Mouse (Mus musculus) left cerebral cortex, adult 2 months (tissue): Measurements from ENCODE around the gene Ntm. TPM values are rescaled to one million over a fixed set of nuclear protein-coding genes. Genes with fewer than 3 reads are reported as not detected.

Experiments
- DNase-seq, 2 experiments: peaks; one replicate each; pipeline ENCODE4 v3.0.0; 2021 to 2022; ENCODE audit warnings: low spot score in 2 of 2, mixed read lengths in 1 of 2; ENCODE audit errors: extremely low spot score in 1 of 2
- H3K27ac ChIP-seq: fragments of 200-600 bp; 2 replicates; pipeline ENCODE4 v1.8.1; 2022
- H3K4me3 ChIP-seq: fragments of 200-600 bp; 2 replicates; pipeline ENCODE4 v1.8.1; 2022
- CTCF ChIP-seq: fragments of 200-600 bp; IDR thresholded peaks from 2 replicates; pipeline ENCODE4 v1.8.1; 2022; ENCODE audit warnings: antibody characterized with exemption, mild to moderate bottlenecking, moderate library complexity
- intact Hi-C: fragments of 180-260 bp; cut with DNase I; formaldehyde crosslinking; loops from one replicate; pipeline ENCODE4 v1.15.1; 2025
- total RNA-seq, 2 experiments: library from RNA; stranded (reverse); gene quantifications; 2 replicates each; pipeline ENCODE4 v1.2.3; 2021

Ntm gene
- total RNA-seq, 2 experiments from 2014 or later, result 288 to 294 TPM

- intact Hi-C loops, result no loop called here
- no peak overlapping the region for H3K4me3 ChIP-seq
- DNase-seq, result no peak
- no peak overlapping the region for H3K27ac ChIP-seq
- no peak for TF ChIP-seq CTCF
These were observed 226.9 kb downstream of the Ntm start for GRCm38 (mm10) chr9:29736031-29736430.

GRCm38 (mm10) chr9:29732895-29733294 lies 230.0 kb downstream of the Ntm start:
- DNase-seq, result no peak
- intact Hi-C loops, result no loop called here
- Histone ChIP-seq H3K27ac (no peak overlapping the region), H3K4me3 (no peak overlapping the region)
- no peak for TF ChIP-seq CTCF

- no peak for TF ChIP-seq CTCF
- intact Hi-C loops, result no loop called here
- Histone ChIP-seq H3K4me3 (no peak overlapping the region), H3K27ac (no peak overlapping the region)
- DNase-seq, result no peak
These were observed 231.3 kb downstream of the Ntm start for GRCm38 (mm10) chr9:29731672-29732071.

GRCm38 (mm10) chr9:29727540-29728432 lies 235.2 kb downstream of the Ntm start:
- no peak overlapping the region for H3K4me3 ChIP-seq
- H3K27ac ChIP-seq, result no peak overlapping the region
- no peak for DNase-seq
- TF ChIP-seq CTCF, result no peak
- intact Hi-C loops, result no loop called here

GRCm38 (mm10) chr9:29721461-29721860 lies 241.5 kb downstream of the Ntm start:
- intact Hi-C loops, result no loop called here
- no peak for DNase-seq
- H3K27ac ChIP-seq, result no peak overlapping the region
- TF ChIP-seq CTCF, result no peak
- H3K4me3 ChIP-seq, result no peak overlapping the region

- DNase-seq, result no peak
- no peak overlapping the region for H3K27ac ChIP-seq
- no peak overlapping the region for H3K4me3 ChIP-seq
- intact Hi-C loops, result no loop called here
- no peak for TF ChIP-seq CTCF
These were observed 246.1 kb downstream of the Ntm start for GRCm38 (mm10) chr9:29716795-29717194.

GRCm38 (mm10) chr9:29698276-29698675 lies 264.7 kb downstream of the Ntm start:
- DNase-seq, result no peak
- no peak overlapping the region for H3K27ac ChIP-seq
- TF ChIP-seq CTCF, result no peak
- intact Hi-C loops, result no loop called here
- no peak overlapping the region for H3K4me3 ChIP-seq

- Histone ChIP-seq H3K27ac (no peak overlapping the region), H3K4me3 (no peak overlapping the region)
- no peak for TF ChIP-seq CTCF
- DNase-seq, result no peak
- intact Hi-C loops, result no loop called here
These were observed 268.8 kb downstream of the Ntm start for GRCm38 (mm10) chr9:29694151-29694550.

GRCm38 (mm10) chr9:29691186-29691855 lies 271.6 kb downstream of the Ntm start:
- no peak for TF ChIP-seq CTCF
- Histone ChIP-seq H3K27ac (no peak overlapping the region), H3K4me3 (no peak overlapping the region)
- DNase-seq, result no peak
- intact Hi-C loops, result no loop called here

- no peak for TF ChIP-seq CTCF
- Histone ChIP-seq H3K4me3 (no peak overlapping the region), H3K27ac (no peak overlapping the region)
- no peak for DNase-seq
- intact Hi-C loops, result no loop called here
These were observed 280.7 kb downstream of the Ntm start for GRCm38 (mm10) chr9:29682224-29682623.

- intact Hi-C loops, result no loop called here
- DNase-seq, result no peak
- TF ChIP-seq CTCF, result no peak
- no peak overlapping the region for H3K27ac ChIP-seq
- no peak overlapping the region for H3K4me3 ChIP-seq
These were observed 282.3 kb downstream of the Ntm start for GRCm38 (mm10) chr9:29680677-29681076.

GRCm38 (mm10) chr9:29673911-29674310 lies 289.0 kb downstream of the Ntm start:
- TF ChIP-seq CTCF, result no peak; the same call in 1 of the 2 replicates
- H3K4me3 ChIP-seq, result no peak overlapping the region
- DNase-seq, result no peak
- intact Hi-C loops, result no loop called here
- no peak overlapping the region for H3K27ac ChIP-seq
